Mouse (Mus musculus) neutrophil, adult 59 days (primary cell): ENCODE results near the gene Rpe. TPM values are rescaled to one million over a fixed set of nuclear protein-coding genes. Genes with fewer than 3 reads are reported as not detected.

Experiments used
- total RNA-seq, 2 experiments: library from RNA; stranded (reverse); gene quantifications; 1 replicate in 1 of 2; 2 replicates in 1 of 2; pipeline ENCODE4 v1.2.4; 2023

Rpe gene
- total RNA-seq = 10 to 100 TPM; 65.0 to 71.7 TPM

GRCm38 (mm10) chr1:66700693-66701575 lies at the start of gene Rpe:
Gene Rpe (plus strand): TSS chr1:66700831.

Other genes with a start within 250 kb of the Rpe start
- gene Unc80, start 232.5 kb upstream of the Rpe start, total RNA-seq = not detected
- gene Kansl1l, start 116.7 kb downstream of the Rpe start, total RNA-seq = 10 to 100 TPM; 12.6 to 13.6 TPM
- 10 to 100 TPM; 45.4 to 48.7 TPM for gene Acadl, start 162.4 kb downstream of the Rpe start, total RNA-seq
- gene Myl1, start 244.6 kb downstream of the Rpe start, total RNA-seq = 1 to 10 TPM in 1 of 2 experiments, not detected in 1; 1.7 TPM